Mouse (Mus musculus) hindbrain, embryonic 14.5 days (tissue): Measurements from ENCODE around the gene Slc17a8. TPM values are rescaled to one million over a fixed set of nuclear protein-coding genes. Genes with fewer than 3 reads are reported as not detected.

Source experiments
- polyA plus RNA-seq: library from polyadenylated mRNA; unstranded; fragments of >200 nt; fragmentation: Nextera tagmentation; extraction: Ambion mirVana; gene quantifications from 2 replicates; pipeline ENCODE4 v1.2.1, GENCODE M21; 2014

The Slc17a8 gene
- polyA plus RNA-seq, 1 experiment from 2014 or later = 1.4 TPM

Other genes with a start within 250 kb of the Slc17a8 start
- gene Gas2l3, start 177.3 kb downstream of the Slc17a8 start, polyA plus RNA-seq = 5.8 and 6.3 TPM in 2 replicates
- gene Nr1h4, start 87.7 kb downstream of the Slc17a8 start, polyA plus RNA-seq = 0.12 TPM in 1 of 2 replicates, not detected in the other
- gene Scyl2, start 65.0 kb upstream of the Slc17a8 start, polyA plus RNA-seq = 15.6 and 18.5 TPM in 2 replicates
- gene Actr6, start 111.0 kb upstream of the Slc17a8 start, polyA plus RNA-seq = 53.2 and 58.4 TPM in 2 replicates
- 34.8 and 35.9 TPM in 2 replicates for gene Uhrf1bp1l, start 123.7 kb upstream of the Slc17a8 start, polyA plus RNA-seq